Mouse (Mus musculus) E14TG2a.4 (cell line): ENCODE measurements at regions not wholly inside any gene's neighbourhood (a gene's known extent, or its start where the extent isn't known, plus 50 kb on each side); places are given as distances from the start of the nearest gene placed in this dataset.

Experiments used
- CTCF ChIP-seq: conservative IDR thresholded peaks from 2 replicates; pipeline ENCODE4 v1.5.1; 2014; ENCODE audit warnings: low read length
- NANOG ChIP-seq: IDR thresholded peaks from 2 replicates; pipeline ENCODE4 v1.6.1; 2014; ENCODE audit warnings: borderline replicate concordance, low read length, mixed read lengths
- POU5F1 ChIP-seq: IDR thresholded peaks from 2 replicates; pipeline ENCODE4 v1.6.1; 2014; ENCODE audit warnings: low read length, borderline replicate concordance

DNA sequence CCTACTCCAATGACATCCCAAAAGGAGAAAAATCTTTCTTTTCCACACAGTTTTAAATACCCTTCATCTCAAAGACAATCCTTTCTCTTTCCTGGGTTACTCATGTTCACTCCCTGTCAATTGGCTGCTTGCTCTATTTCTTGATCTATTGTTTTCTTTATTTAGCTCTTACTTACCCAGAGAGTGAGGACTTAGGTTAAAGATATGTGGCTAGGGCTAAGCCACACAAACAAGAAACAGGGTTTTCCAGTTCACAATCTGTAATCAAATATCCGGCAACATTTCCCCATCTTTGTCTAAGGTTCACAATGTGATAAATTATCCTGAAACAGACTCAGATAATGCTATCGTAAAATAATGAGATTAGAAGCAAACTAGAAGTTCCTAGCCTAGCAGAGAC, 563.9 kb downstream of the Brinp3 start:
- TF ChIP-seq CTCF (no peak), NANOG (no peak), POU5F1 (no peak)
